Mouse (Mus musculus): ENCODE measurements at regions not wholly inside any gene's neighbourhood (a gene's known extent, or its start where the extent isn't known, plus 50 kb on each side); places are given as distances from the start of the nearest gene placed in this dataset.

GRCm38 (mm10) chr3:80255304-80255703, 371.0 kb downstream of the Fam198b start:
- no peak for ATAC-seq (replicated peaks; ENCODE audit: poor library complexity)

- no peak for ATAC-seq (replicated peaks; ENCODE audit: poor library complexity)
Observed at GRCm38 (mm10) chr3:80256383-80256782, 372.1 kb downstream of the Fam198b start.

DNA sequence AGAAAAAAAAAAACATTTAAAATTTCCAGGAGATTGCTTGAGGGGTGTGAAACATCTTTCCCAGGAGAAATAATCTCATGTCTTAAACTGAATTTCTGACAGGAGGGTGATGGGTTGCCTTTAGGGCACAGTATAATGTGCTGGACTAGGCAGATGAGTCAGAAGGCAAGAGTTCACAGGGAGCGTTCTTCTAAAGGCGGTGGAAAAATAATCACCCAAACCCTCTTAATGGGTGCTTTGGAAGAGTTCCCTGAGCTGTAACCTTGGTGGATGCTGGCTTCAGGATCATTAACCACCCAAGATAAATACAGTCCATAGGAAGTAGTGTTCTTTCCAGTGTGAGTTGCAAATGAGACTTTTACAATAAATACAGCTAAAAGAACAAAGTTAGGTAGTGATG, 378.8 kb downstream of the Fam198b start:
- ATAC-seq (replicated peaks; ENCODE audit: poor library complexity), result no peak

- ATAC-seq (replicated peaks; ENCODE audit: poor library complexity), result no peak
Observed at GRCm38 (mm10) chr3:80284656-80285055, 400.3 kb downstream of the Fam198b start.

- ATAC-seq (replicated peaks; ENCODE audit: poor library complexity), result no peak
Observed at GRCm38 (mm10) chr3:80285246-80285645, 400.9 kb downstream of the Fam198b start.

- no peak for ATAC-seq (replicated peaks; ENCODE audit: poor library complexity)
Observed at GRCm38 (mm10) chr3:80293485-80293884, 409.2 kb downstream of the Fam198b start.

DNA sequence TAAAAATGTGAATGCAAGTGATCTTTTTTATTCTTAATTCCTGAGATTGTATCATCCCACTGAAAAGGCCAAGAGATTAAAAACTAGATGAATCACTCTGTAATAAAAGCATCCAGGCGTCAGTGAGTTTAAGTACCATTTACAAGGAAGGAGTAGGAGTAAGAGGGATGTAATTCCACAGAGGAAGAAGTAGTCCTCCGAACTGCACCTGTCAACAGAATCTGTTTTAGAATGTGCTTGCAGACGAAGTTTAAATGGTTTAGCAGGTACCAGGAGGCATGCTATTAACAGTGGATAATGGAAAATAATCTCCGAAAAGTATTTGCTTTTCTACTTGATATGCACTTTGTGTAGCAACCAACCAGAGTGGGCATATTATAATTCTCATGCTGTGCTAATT, 423.3 kb downstream of the Fam198b start:
- no peak for ATAC-seq (replicated peaks; ENCODE audit: poor library complexity)

GRCm38 (mm10) chr3:80309931-80310330, 425.6 kb downstream of the Fam198b start:
- ATAC-seq (replicated peaks; ENCODE audit: poor library complexity), result no peak

DNA sequence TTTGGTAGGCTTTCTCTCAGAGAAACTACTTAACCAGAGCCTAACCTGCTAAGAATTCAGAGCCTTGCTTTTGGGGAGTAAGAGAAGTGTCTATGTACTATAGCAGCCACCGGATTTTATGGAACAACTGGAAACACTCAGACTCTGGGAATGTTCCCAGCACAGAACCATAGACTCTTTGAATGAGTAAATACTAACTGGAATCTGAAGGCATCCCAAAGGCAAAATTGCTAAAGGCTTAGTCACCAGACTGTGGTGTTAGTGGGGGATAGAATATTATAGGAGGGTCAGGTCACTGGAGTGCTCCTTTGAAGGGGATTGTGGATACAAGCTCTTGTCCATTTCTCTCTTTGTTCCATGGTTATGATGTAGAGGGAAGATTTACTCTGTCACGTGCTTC, 427.4 kb downstream of the Fam198b start:
- ATAC-seq (replicated peaks; ENCODE audit: poor library complexity), result no peak

- no peak for ATAC-seq (replicated peaks; ENCODE audit: poor library complexity)
Observed at GRCm38 (mm10) chr3:80322291-80322690, 438.0 kb downstream of the Fam198b start.

GRCm38 (mm10) chr3:80324726-80325125, 440.4 kb downstream of the Fam198b start:
- no peak for ATAC-seq (replicated peaks; ENCODE audit: poor library complexity)

DNA sequence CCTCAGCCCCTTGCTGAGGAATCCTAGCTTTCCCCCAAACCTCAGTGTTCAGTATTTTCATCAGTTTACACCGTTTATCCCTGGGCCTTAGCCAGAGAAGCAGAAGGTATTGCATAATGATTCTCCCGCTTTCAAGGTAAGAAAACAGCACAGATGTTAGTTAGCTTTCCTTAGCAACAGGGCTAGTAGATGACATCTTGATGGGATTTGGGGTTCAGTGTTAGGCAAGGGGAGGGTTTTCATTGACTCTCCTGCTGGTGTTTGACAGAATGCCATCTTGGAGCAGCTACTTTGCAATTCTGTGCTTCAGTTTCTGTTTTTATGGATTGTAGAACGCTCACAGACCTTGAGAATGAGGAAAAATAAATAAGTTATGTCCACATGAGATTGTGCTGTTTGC, 447.4 kb downstream of the Fam198b start:
- ATAC-seq (replicated peaks; ENCODE audit: poor library complexity), result no peak

DNA sequence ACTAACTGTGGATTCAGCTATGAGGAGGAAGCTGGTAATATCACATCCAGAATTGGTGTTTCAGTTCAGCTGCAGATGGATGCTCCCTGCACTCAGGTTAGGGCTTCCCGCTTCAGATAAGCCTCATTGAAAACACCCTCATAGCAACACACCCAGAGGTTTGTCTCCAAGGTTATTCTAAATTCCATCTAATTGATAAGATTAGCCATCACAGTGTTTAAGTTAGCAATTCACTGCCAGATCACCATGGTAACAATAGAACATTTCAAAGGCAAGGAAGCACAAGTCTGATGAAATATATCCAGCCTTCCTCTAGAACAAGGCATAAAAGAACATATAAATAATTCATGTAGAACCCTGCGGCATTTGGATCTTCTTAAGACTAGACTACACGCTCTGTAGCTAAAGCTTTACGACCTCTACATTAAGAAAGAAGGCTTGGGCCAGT, 450.1 kb downstream of the Fam198b start:
- no peak for ATAC-seq (replicated peaks; ENCODE audit: poor library complexity)

- ATAC-seq (replicated peaks; ENCODE audit: poor library complexity), result no peak
Observed at GRCm38 (mm10) chr3:80336123-80336674, 451.9 kb downstream of the Fam198b start.

- no peak for ATAC-seq (replicated peaks; ENCODE audit: poor library complexity)
Observed at GRCm38 (mm10) chr3:80367972-80368371, 434.7 kb downstream of the Gria2 start.

- ATAC-seq (replicated peaks; ENCODE audit: poor library complexity), result no peak
Observed at GRCm38 (mm10) chr3:80369214-80369941, 433.3 kb downstream of the Gria2 start.

DNA sequence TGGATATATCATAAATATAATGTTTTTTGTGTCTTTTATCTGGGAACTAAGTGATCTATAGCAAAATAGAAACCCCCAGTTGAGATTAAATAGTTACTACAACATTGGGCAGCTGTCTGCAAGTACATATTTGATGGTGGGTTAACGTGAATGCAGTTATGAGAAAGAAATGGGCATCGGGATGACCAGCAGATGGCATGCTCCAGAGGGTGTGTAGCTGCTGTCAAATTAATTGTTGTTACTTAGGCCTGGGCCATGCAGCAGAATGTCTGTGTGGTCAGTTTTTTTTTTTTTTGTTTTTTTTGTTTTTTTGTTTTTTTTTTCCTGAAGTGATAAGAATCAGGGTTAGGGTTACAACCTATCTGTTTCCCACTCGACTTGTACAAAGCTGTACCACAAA, 430.2 kb downstream of the Gria2 start:
- no peak for ATAC-seq (replicated peaks; ENCODE audit: poor library complexity)

DNA sequence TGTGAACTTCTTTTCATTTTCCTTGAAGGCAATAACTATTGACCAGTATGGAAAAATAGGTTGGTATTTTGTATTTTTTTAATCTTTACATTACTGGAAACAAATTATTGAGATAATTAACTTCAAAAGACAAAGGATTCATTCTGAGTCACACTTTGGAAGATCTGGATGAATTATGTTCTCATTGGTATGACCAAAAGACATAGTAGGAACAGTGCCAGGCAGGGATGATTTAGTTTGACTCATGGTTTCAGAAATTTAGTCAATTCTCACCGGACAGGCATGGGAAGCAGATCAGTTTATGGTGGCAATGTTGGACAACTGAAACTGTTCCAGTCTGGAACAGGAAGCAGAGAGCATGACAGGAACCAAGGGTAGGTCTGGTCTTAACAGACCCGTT, 416.6 kb downstream of the Gria2 start:
- no peak for ATAC-seq (replicated peaks; ENCODE audit: poor library complexity)

- ATAC-seq (replicated peaks; ENCODE audit: poor library complexity), result no peak
Observed at GRCm38 (mm10) chr3:80396240-80396639, 406.4 kb downstream of the Gria2 start.

GRCm38 (mm10) chr3:80420453-80420852, 382.2 kb downstream of the Gria2 start:
- ATAC-seq (replicated peaks; ENCODE audit: poor library complexity), result no peak

DNA sequence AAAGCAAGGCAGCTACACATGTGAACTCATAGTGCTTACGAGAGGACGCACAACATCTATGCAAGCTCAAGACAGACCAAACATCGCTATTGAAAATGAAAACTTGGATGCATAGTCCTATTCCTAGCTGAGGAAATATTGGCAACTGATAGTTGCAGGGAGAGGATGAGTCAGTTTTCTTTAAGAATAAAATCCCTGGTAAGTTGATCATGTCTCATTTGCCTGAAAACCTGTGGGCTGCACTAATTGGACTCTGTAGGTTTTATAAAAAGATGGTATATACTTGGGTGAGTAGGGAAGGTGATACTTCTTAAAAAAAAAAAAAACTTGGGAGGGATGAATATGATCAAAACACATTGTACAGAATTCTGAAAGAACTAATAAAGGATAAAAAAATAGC, 381.2 kb downstream of the Gria2 start:
- no peak for ATAC-seq (replicated peaks; ENCODE audit: poor library complexity)

GRCm38 (mm10) chr3:80422106-80422505, 380.5 kb downstream of the Gria2 start:
- no peak for ATAC-seq (replicated peaks; ENCODE audit: poor library complexity)

DNA sequence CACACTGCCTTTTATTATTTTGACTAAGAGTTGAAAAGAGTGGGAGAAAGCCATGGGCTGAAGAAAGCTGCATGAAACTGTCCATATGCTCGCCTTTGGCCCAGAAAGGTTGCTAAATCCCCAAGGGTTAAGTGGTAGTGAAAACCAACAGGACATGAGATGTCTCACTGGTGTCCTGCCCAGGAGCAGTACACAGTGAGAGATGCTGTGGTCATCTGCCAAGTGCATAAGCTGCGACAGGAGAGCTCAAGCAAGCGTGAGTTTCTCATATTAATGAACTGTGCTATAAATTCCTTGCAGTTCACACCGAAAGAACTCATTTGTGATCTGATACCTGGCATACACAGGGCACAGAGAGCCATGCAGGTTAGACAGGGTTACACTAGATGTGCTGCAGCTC, 380.0 kb downstream of the Gria2 start:
- no peak for ATAC-seq (replicated peaks; ENCODE audit: poor library complexity)

All from megakaryocyte progenitor cell, adult 5-6 weeks (primary cell).